Mouse (Mus musculus): ENCODE measurements around the gene Cd3eap.

GRCm38 (mm10) chr7:19311991-19312390, 47.3 kb downstream of the Cd3eap start:
- TF ChIP-seq CTCF (IDR thresholded peaks at IDR 0.05; ENCODE audit: insufficient read depth, low read length) (no peak), POLR2A (IDR thresholded peaks at IDR 0.05; ENCODE audit: borderline replicate concordance, extremely low read depth, low read depth, low read length) (no peak)
